Mouse (Mus musculus) testis, postnatal 10 days (tissue): ENCODE results near the gene Coro1c.

Source experiments
- DNase-seq: peaks from one replicate; pipeline ENCODE4 v3.0.0; 2021; ENCODE audit warnings: low spot score

Coro1c gene

GRCm38 (mm10) chr5:113883384-113883771 lies 25.2 kb downstream of the Coro1c start:
- no peak for DNase-seq

GRCm38 (mm10) chr5:113882566-113883383 lies 25.8 kb downstream of the Coro1c start:
- DNase-seq: no peak

- DNase-seq: no peak
Observed at GRCm38 (mm10) chr5:113881136-113881535, 27.4 kb downstream of the Coro1c start.

- no peak for DNase-seq
Observed at GRCm38 (mm10) chr5:113878943-113879617, 29.5 kb downstream of the Coro1c start.

- no peak for DNase-seq
Observed at GRCm38 (mm10) chr5:113877565-113877964, 31.0 kb downstream of the Coro1c start.

GRCm38 (mm10) chr5:113876176-113876575 lies 32.4 kb downstream of the Coro1c start:
- no peak for DNase-seq

GRCm38 (mm10) chr5:113875625-113876024 lies 32.9 kb downstream of the Coro1c start:
- no peak for DNase-seq

GRCm38 (mm10) chr5:113874063-113875024 lies 34.2 kb downstream of the Coro1c start:
- DNase-seq: no peak

- DNase-seq: no peak
Observed at GRCm38 (mm10) chr5:113872936-113873912, 35.3 kb downstream of the Coro1c start.

GRCm38 (mm10) chr5:113871903-113872548 lies 36.5 kb downstream of the Coro1c start:
- no peak for DNase-seq

GRCm38 (mm10) chr5:113870393-113871040 lies 38.0 kb downstream of the Coro1c start:
- no peak for DNase-seq

- peak; percentile 68 for DNase-seq
Observed at GRCm38 (mm10) chr5:113869132-113869531, 39.4 kb downstream of the Coro1c start.

GRCm38 (mm10) chr5:113864992-113865391 lies 43.6 kb downstream of the Coro1c start:
- no peak for DNase-seq

- no peak for DNase-seq
Observed at GRCm38 (mm10) chr5:113863994-113864393, 44.6 kb downstream of the Coro1c start.

GRCm38 (mm10) chr5:113862418-113862817 lies 46.1 kb downstream of the Coro1c start:
- no peak for DNase-seq

GRCm38 (mm10) chr5:113861294-113861693 lies 47.3 kb downstream of the Coro1c start:
- peak; percentile 75 for DNase-seq

- DNase-seq: no peak
Observed at GRCm38 (mm10) chr5:113858971-113859370, 49.6 kb downstream of the Coro1c start.

- no peak for DNase-seq
Observed at GRCm38 (mm10) chr5:113858550-113858949, 50.0 kb downstream of the Coro1c start.

GRCm38 (mm10) chr5:113857631-113858030 lies 50.9 kb downstream of the Coro1c start:
- no peak for DNase-seq

GRCm38 (mm10) chr5:113856631-113857030 lies 51.9 kb downstream of the Coro1c start:
- DNase-seq: no peak
